Mouse (Mus musculus): ENCODE data around the gene Srsf10. TPM values are rescaled to one million over a fixed set of nuclear protein-coding genes. Genes with fewer than 3 reads are reported as not detected.

Srsf10 gene
- 219 and 228 TPM in 2 replicates for polyA plus RNA-seq (2014; fragmentation: Nextera tagmentation; extraction: Ambion mirVana)

DNA sequence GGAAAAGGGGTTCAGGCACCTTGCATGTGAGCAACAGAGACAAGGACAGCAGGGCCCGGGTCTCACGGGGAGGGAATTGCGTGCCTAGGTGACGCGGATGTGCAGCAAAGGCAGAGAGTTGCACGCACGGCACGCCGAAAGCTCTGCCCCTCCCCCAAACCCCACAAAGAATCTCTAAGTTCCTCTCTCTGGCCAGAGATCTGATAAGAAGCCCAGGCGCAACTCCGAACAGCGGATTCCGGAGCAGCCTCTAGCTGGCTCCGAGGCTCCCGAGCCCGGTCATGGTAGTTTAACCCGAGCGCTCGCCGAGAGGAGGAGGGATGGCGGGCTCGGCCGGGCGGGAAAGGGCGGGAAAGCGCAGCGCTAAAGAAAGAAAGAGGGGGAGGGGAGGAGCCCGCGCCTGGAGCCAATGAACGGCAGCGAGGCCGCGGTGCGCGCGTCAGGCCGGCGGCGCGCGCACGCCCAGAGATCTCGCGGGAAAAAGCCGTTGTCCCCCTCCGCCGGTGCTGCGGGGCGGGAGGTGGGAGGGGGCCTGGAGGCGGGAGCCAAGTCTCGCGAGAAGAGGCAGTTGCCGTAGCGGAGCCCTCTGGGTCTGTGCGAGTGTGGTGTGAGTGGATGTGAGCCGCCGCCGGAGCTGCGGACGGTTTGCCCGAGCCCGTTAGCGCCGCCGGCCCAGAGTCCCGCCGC is at the start of gene Srsf10:
Srsf10 (plus strand) TSS at position 212 of the 687 bp plus-strand sequence.
- peak within 1 kb of the TSS; percentile 86 for H3K9ac ChIP-seq (replicated peaks; ENCODE audit: low read depth, low read length)
- no peaks in the 10 kb centered on the region for H3K36me3 ChIP-seq (ENCODE audit: control insufficient read depth, insufficient read depth, low read length)
- H3K4me1 ChIP-seq (ENCODE audit: control insufficient read depth, insufficient read depth, low read length), result peaks cover 26% of the 10 kb centered on the region
- peak; percentile 97 for ATAC-seq (ENCODE audit: low read depth)
- H3K4me3 ChIP-seq (ENCODE audit: low read depth, low read length), result peak within 1 kb of the TSS; percentile 93
- no peaks in the 10 kb centered on the region for H3K9me3 ChIP-seq (ENCODE audit: control insufficient read depth, low read length)
- H3K4me2 ChIP-seq (ENCODE audit: low read depth, low read length), result peak within 1 kb of the TSS; percentile 76
- under 1% methylated on average over 66 of the region's 67 CpGs for WGBS
- H3K27ac ChIP-seq (ENCODE audit: low read depth, low read length), result peak within 1 kb of the TSS; percentile 97
- H3K27me3 ChIP-seq (ENCODE audit: control insufficient read depth, insufficient read depth, low read length), result no peaks in the 10 kb centered on the region

DNA sequence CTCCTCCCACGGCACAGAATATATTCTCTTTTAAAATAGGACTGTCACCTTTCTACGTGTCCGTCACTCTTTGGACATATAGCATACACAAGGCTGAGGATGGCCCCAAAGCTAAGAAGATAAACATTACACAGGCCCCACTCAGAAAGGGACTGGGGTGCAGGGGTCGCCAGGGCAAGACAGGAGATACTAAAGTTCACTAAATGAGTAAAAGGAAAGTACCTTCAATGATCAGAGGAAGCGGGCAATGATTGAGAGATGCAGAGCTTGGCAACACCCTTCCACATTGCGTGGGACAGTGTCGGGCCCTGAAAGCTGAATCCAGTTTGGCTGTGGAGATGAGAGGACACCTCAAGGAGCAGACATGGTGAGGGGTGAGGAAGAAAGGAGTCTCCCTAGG is 40.7 kb upstream of the Srsf10 start:
- Histone ChIP-seq H3K4me1 (ENCODE audit: control insufficient read depth, insufficient read depth, low read length) (no peaks in the 10 kb centered on the region), H3K27ac (ENCODE audit: low read depth, low read length) (no peak overlapping the region), H3K4me3 (ENCODE audit: low read depth, low read length) (no peak overlapping the region), H3K9ac (replicated peaks; ENCODE audit: low read depth, low read length) (no peak overlapping the region), H3K9me3 (ENCODE audit: control insufficient read depth, low read length) (no peaks in the 10 kb centered on the region), H3K27me3 (ENCODE audit: control insufficient read depth, insufficient read depth, low read length) (no peaks in the 10 kb centered on the region), H3K4me2 (ENCODE audit: low read depth, low read length) (no peak overlapping the region), H3K36me3 (ENCODE audit: control insufficient read depth, insufficient read depth, low read length) (no peaks in the 10 kb centered on the region)
- no peak for ATAC-seq (ENCODE audit: low read depth)
- 86% methylated on average over 7 of the region's 7 CpGs for WGBS

DNA sequence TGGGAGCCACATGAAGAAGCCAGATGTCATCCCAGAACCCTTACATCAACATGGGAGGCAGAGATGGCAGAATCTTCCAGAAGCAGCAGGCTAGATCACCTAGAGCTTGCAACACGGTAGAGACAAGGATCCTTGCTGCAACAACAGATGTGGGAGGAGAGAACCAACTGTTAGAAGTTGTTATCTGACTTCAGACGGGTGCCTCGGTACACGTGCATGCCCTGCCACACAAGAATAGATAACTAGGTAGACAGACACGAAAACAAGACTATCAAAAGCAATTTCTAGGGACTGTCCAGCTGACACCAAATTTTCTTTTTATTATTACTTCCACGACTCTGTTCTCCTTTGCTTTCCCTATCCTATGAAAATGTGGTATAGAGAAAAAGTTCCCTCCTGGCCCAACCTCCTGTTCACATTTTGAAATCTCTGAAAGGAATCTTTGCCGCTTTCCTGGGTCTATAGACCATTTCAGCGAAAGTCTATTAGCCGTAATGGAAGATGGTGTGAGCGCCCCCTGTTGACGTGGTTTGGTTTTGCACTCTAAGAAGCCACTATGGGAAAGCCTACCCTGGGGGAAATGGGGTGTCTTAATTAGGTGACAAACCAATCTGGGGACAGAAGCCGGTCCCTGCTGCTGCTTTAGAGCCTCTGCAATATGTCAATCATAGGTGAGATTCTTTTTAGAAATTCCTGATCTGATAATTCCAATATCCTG is 38.5 kb upstream of the Srsf10 start:
- Histone ChIP-seq H3K4me2 (ENCODE audit: low read depth, low read length) (no peak overlapping the region), H3K4me3 (ENCODE audit: low read depth, low read length) (no peak overlapping the region), H3K4me1 (ENCODE audit: control insufficient read depth, insufficient read depth, low read length) (no peaks in the 10 kb centered on the region), H3K9me3 (ENCODE audit: control insufficient read depth, low read length) (no peaks in the 10 kb centered on the region), H3K27me3 (ENCODE audit: control insufficient read depth, insufficient read depth, low read length) (no peaks in the 10 kb centered on the region), H3K27ac (ENCODE audit: low read depth, low read length) (no peak overlapping the region), H3K9ac (replicated peaks; ENCODE audit: low read depth, low read length) (no peak overlapping the region), H3K36me3 (ENCODE audit: control insufficient read depth, insufficient read depth, low read length) (no peaks in the 10 kb centered on the region)
- WGBS, result 47% methylated on average over 12 of the region's 12 CpGs
- ATAC-seq (ENCODE audit: low read depth), result no peak

DNA sequence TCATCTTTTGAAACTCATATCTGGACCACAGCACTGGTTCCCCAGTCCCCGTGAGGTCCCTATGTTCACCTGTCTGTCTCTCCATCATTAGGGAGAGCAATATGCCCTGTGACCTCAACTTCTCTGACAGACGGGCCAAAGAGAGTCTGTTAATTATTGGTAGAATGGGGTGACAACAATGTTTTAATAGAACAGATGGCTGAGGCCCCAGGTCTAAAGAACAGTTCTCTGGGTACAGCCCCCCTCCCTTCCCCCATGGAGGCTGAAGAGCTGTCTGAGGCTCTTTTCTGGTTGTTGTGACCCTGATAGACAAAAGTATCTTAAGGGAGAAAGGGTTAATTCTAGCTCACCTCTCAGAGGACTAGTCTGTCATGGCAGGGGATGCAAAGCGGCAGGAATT is 37.2 kb upstream of the Srsf10 start:
- no peaks in the 10 kb centered on the region for H3K36me3 ChIP-seq (ENCODE audit: control insufficient read depth, insufficient read depth, low read length)
- no peak overlapping the region for H3K4me2 ChIP-seq (ENCODE audit: low read depth, low read length)
- H3K9ac ChIP-seq (replicated peaks; ENCODE audit: low read depth, low read length), result no peak overlapping the region
- ATAC-seq (ENCODE audit: low read depth), result no peak
- H3K4me1 ChIP-seq (ENCODE audit: control insufficient read depth, insufficient read depth, low read length), result no peaks in the 10 kb centered on the region
- WGBS, result 74% methylated on average over 3 of the region's 3 CpGs
- no peak overlapping the region for H3K27ac ChIP-seq (ENCODE audit: low read depth, low read length)
- no peaks in the 10 kb centered on the region for H3K27me3 ChIP-seq (ENCODE audit: control insufficient read depth, insufficient read depth, low read length)
- no peaks in the 10 kb centered on the region for H3K9me3 ChIP-seq (ENCODE audit: control insufficient read depth, low read length)
- no peak overlapping the region for H3K4me3 ChIP-seq (ENCODE audit: low read depth, low read length)

DNA sequence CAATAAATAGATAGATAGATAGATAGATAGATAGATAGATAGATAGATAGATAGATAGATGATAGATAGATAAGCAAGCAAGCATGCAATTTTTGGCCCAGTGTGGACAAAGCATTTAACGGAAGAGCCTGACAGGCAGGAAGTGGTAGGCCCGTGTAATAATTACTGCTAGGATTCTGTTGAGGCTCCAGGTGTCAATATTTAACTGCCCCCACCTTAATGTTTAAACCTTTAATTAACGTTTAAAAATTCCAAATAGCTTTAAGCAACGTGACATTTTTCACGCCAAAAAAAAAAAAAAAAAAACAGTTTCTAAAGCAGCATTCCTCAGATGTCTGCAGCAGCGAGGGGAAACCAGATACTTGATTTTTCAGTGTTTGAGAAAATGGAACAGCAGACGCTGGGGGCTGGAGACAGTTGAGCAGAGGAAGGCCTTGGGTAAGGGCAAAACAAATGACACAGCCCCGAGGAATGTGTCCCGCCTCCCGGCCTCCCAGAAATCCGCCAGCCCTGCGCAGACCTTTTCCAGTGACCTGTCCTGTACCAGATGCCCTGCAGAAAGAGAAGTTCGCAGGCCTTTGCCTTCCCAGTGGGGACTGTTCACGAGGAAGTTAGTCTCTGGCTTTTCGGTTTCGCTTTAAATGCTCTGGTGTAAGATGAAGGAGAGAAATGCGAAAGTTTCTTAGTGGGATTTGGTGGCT is 35.6 kb upstream of the Srsf10 start:
- H3K4me1 ChIP-seq (ENCODE audit: control insufficient read depth, insufficient read depth, low read length), result no peaks in the 10 kb centered on the region
- H3K9ac ChIP-seq (replicated peaks; ENCODE audit: low read depth, low read length), result no peak overlapping the region
- no peak overlapping the region for H3K4me3 ChIP-seq (ENCODE audit: low read depth, low read length)
- ATAC-seq (ENCODE audit: low read depth), result no peak
- no peak overlapping the region for H3K4me2 ChIP-seq (ENCODE audit: low read depth, low read length)
- no peak overlapping the region for H3K27ac ChIP-seq (ENCODE audit: low read depth, low read length)
- no peaks in the 10 kb centered on the region for H3K36me3 ChIP-seq (ENCODE audit: control insufficient read depth, insufficient read depth, low read length)
- WGBS, result 83% methylated on average over 17 of the region's 17 CpGs
- no peaks in the 10 kb centered on the region for H3K27me3 ChIP-seq (ENCODE audit: control insufficient read depth, insufficient read depth, low read length)
- H3K9me3 ChIP-seq (ENCODE audit: control insufficient read depth, low read length), result no peaks in the 10 kb centered on the region

DNA sequence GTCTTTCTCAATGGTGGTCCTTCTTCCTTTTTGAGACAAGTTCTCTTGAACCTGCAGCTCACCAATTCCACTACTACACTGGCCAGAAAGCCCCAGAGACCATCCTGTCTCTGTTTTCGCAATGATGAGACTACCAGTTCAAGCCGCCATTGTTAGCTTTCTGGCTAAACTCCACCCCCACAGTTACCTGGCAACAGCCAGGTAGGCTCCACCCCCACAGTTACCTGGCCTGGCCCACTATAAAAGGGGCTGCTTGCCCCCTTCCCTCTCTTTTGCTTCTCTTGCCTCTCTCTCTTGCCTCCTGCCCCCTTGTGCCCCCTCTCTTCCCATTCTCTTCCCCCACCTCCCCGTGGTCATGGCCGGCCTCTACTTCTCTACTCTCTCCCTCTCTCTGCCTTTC is 33.8 kb upstream of the Srsf10 start:
- no peaks in the 10 kb centered on the region for H3K4me1 ChIP-seq (ENCODE audit: control insufficient read depth, insufficient read depth, low read length)
- H3K27ac ChIP-seq (ENCODE audit: low read depth, low read length), result no peak overlapping the region
- no peaks in the 10 kb centered on the region for H3K9me3 ChIP-seq (ENCODE audit: control insufficient read depth, low read length)
- ATAC-seq (ENCODE audit: low read depth), result no peak
- 95% methylated on average over 4 of the region's 4 CpGs for WGBS
- no peak overlapping the region for H3K4me2 ChIP-seq (ENCODE audit: low read depth, low read length)
- no peak overlapping the region for H3K9ac ChIP-seq (replicated peaks; ENCODE audit: low read depth, low read length)
- H3K4me3 ChIP-seq (ENCODE audit: low read depth, low read length), result no peak overlapping the region
- H3K27me3 ChIP-seq (ENCODE audit: control insufficient read depth, insufficient read depth, low read length), result no peaks in the 10 kb centered on the region
- no peaks in the 10 kb centered on the region for H3K36me3 ChIP-seq (ENCODE audit: control insufficient read depth, insufficient read depth, low read length)

DNA sequence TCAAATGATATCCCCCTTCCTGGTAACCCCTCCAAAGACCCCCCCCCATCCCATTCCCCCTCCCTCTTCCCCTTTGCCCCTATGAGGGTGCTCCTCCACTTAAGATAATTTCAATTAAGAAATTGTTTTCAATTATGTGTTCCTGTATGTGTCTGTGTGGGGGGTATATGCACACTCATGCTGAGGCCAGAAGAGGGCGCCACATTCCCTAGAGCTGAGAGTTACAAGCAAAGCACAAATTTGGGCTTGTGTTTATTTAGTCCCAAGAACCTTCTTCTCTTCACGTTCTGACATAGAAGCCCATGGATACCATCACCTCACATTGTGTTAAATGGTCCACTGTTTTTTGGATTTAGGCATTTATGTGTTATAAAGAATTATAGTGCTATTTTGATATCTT is 32.2 kb upstream of the Srsf10 start:
- no peak overlapping the region for H3K4me3 ChIP-seq (ENCODE audit: low read depth, low read length)
- no peaks in the 10 kb centered on the region for H3K36me3 ChIP-seq (ENCODE audit: control insufficient read depth, insufficient read depth, low read length)
- no peaks in the 10 kb centered on the region for H3K9me3 ChIP-seq (ENCODE audit: control insufficient read depth, low read length)
- no peak overlapping the region for H3K4me2 ChIP-seq (ENCODE audit: low read depth, low read length)
- H3K27me3 ChIP-seq (ENCODE audit: control insufficient read depth, insufficient read depth, low read length), result no peaks in the 10 kb centered on the region
- H3K9ac ChIP-seq (replicated peaks; ENCODE audit: low read depth, low read length), result no peak overlapping the region
- no peaks in the 10 kb centered on the region for H3K4me1 ChIP-seq (ENCODE audit: control insufficient read depth, insufficient read depth, low read length)
- no peak for ATAC-seq (ENCODE audit: low read depth)
- H3K27ac ChIP-seq (ENCODE audit: low read depth, low read length), result no peak overlapping the region
- 69% methylated on average over 2 of the region's 2 CpGs for WGBS

DNA sequence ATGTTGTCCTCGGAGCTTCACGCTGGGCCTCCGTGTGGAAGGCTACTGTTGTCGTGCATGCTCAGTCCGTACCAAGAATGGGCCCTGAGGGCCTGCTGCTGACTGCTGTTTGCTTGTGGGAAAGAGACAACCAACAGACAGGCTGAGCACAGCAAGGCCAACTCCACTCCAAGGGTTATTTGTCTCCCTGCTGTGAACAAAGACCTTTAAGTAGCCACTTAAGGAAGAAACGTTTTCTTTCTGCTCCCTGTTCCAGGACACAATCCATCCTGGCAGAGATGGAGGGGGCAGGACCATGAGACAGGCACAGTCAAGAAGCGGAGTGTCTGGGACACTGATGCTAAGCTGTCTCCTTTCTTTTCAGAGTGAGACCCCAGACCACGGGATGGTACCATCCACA is 31.3 kb upstream of the Srsf10 start:
- Histone ChIP-seq H3K9ac (replicated peaks; ENCODE audit: low read depth, low read length) (no peak overlapping the region), H3K4me2 (ENCODE audit: low read depth, low read length) (no peak overlapping the region), H3K4me1 (ENCODE audit: control insufficient read depth, insufficient read depth, low read length) (peaks cover 5% of the 10 kb centered on the region; the same call in 1 of the 2 replicates), H3K36me3 (ENCODE audit: control insufficient read depth, insufficient read depth, low read length) (no peaks in the 10 kb centered on the region), H3K27me3 (ENCODE audit: control insufficient read depth, insufficient read depth, low read length) (no peaks in the 10 kb centered on the region), H3K9me3 (ENCODE audit: control insufficient read depth, low read length) (no peaks in the 10 kb centered on the region), H3K4me3 (ENCODE audit: low read depth, low read length) (no peak overlapping the region), H3K27ac (ENCODE audit: low read depth, low read length) (no peak overlapping the region)
- 41% methylated on average over 8 of the region's 8 CpGs for WGBS
- no peak for ATAC-seq (ENCODE audit: low read depth)

DNA sequence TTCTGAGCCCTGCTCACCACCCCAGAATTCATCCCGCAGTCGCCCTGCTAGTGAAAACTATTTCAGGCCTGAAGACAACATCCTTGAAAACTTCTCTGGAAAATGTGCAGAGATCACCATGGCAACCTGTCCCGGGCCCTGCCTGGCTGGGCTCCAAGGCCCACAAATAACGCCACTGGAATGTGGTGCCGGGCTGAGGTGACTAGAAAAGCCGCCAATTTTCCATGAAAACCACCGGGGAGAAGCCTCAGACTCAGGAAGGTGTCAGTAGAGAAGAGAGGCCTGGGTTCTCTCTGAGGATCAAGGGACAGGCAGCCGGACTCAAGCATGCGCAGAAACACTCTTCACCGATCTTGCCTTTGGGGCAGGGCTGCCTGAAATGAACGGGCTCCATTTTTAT is 27.1 kb upstream of the Srsf10 start:
- no peak for ATAC-seq (ENCODE audit: low read depth)
- WGBS, result 15% methylated on average over 11 of the region's 11 CpGs
- peaks cover 5% of the 10 kb centered on the region; the same call in 1 of the 2 replicates for H3K4me1 ChIP-seq (ENCODE audit: control insufficient read depth, insufficient read depth, low read length)
- no peak overlapping the region for H3K9ac ChIP-seq (replicated peaks; ENCODE audit: low read depth, low read length)
- 0 out of 2 replicates have a peak overlapping the region, but pooled peaks have one; percentile 5 for H3K4me2 ChIP-seq (ENCODE audit: low read depth, low read length)
- peak overlapping the region; percentile 17; the same call in 1 of the 2 replicates for H3K27ac ChIP-seq (ENCODE audit: low read depth, low read length)
- H3K4me3 ChIP-seq (ENCODE audit: low read depth, low read length), result no peak overlapping the region
- no peaks in the 10 kb centered on the region for H3K36me3 ChIP-seq (ENCODE audit: control insufficient read depth, insufficient read depth, low read length)
- H3K27me3 ChIP-seq (ENCODE audit: control insufficient read depth, insufficient read depth, low read length), result no peaks in the 10 kb centered on the region
- H3K9me3 ChIP-seq (ENCODE audit: control insufficient read depth, low read length), result no peaks in the 10 kb centered on the region
